Mouse (Mus musculus): ENCODE measurements at regions not wholly inside any gene's neighbourhood (a gene's known extent, or its start where the extent isn't known, plus 50 kb on each side); places are given as distances from the start of the nearest gene placed in this dataset.

DNA sequence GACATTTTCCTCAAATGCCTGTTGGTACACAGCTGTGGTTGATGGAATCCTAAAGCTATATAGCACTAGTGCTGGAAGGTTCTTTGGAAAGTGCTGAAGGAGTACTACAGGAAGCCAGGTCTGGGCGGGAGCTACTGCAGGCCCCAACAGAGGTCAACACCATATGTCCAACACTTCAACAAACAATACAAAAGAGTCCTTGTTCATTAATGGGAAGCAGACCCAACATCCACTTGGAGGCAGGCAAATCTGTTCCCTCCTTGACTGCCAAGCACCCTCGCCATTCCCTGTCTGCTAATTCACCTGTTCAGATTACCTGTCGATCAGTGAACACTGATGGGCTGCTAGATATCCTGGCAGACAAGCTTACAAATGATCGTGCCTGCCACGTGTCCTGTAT, 148.4 kb upstream of the Kbtbd8 start:
- TF ChIP-seq BHLHE40 (IDR thresholded peaks at IDR 0.05; ENCODE audit: borderline replicate concordance, low read depth, low read length), result no peak
- no peak for TF ChIP-seq CHD2 (IDR thresholded peaks at IDR 0.05; ENCODE audit: low read length)
- TF ChIP-seq CTCF (IDR thresholded peaks at IDR 0.05 in 2 of 3, conservative IDR thresholded peaks at IDR 0.05 in 1 of 3; ENCODE audit: control insufficient read depth in 1 of 3, insufficient read depth in 1 of 3, low read depth in 2 of 3, low read length in 3 of 3, poor library complexity in 1 of 3, severe bottlenecking in 1 of 3), result no peak
- TF ChIP-seq GATA1 (IDR thresholded peaks at IDR 0.05; ENCODE audit: low read depth, low read length), result no peak
- no peak for TF ChIP-seq EP300 (IDR thresholded peaks at IDR 0.05; ENCODE audit: low read depth in 1 of 2, low read length in 2 of 2)
- no peak for TF ChIP-seq KAT2A (conservative IDR thresholded peaks at IDR 0.05; ENCODE audit: low read depth, low read length)
- no peak for TF ChIP-seq POLR2AphosphoS5 (IDR thresholded peaks at IDR 0.05; ENCODE audit: borderline replicate concordance, low read depth, low read length)
